Mouse (Mus musculus) T-helper 1 cell (primary cell): Measurements from ENCODE around the gene Srek1.

Source experiments
- in situ Hi-C: fragments of 300-600 bp; cut with MboI, MseI; formaldehyde crosslinking; loops from one replicate; pipeline ENCODE4 v1.15.1; 2025; ENCODE audit warnings: high pct_unique_total_duplicates

Srek1 gene

GRCm38 (mm10) chr13:103726872-103727271 lies 47.5 kb downstream of the Srek1 start:
- in situ Hi-C loops: no loop called here

- in situ Hi-C loops: no loop called here
These were observed 62.9 kb downstream of the Srek1 start for GRCm38 (mm10) chr13:103711406-103712025.

DNA sequence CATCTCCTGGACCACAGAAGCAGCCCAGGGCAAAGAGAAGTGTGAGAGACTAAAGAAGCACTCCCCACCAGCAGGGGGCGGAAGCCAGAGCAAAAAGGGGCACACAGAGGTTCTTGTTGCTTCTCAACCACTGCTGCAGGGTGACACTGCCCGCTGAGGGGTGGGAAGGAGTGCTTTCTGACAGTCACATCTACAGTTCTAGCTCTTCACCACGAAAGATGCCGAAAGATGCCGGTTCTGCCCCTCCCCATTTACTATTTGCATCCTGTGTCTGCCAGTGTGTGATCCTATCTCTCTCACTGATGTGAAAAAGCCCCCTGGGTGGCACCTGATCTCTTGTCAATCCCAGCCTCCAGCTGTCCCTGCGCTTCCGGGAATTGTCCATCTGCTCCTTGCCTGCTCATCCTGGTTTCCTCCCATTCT lies 64.0 kb downstream of the Srek1 start:
- in situ Hi-C loops: no loop called here

DNA sequence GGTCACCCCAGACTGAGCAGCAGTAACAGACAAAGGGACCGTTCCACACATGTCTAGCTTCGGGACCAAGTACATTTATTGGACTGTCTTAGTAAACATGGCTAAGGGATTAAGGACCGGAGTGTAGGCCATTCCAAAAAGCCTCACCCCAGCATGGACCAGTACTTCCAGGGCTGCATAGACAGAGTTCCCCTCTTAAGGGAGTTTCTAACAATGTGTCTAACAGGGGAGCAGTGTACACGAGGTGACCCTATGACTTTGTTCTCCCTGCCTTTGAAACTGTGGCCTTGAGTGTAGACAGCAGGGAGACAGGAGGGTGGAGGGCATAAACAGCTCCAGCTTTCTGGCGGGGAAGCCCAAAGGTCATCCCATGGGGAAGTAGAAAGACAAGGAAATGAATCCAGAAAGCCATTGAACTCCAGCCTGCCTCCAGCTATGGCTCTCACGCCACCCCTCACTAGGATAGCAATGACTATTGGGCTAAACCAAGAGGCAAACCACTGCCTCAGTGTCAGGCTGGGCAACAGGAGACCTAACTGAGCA lies 68.9 kb downstream of the Srek1 start:
- in situ Hi-C loops: no loop called here

DNA sequence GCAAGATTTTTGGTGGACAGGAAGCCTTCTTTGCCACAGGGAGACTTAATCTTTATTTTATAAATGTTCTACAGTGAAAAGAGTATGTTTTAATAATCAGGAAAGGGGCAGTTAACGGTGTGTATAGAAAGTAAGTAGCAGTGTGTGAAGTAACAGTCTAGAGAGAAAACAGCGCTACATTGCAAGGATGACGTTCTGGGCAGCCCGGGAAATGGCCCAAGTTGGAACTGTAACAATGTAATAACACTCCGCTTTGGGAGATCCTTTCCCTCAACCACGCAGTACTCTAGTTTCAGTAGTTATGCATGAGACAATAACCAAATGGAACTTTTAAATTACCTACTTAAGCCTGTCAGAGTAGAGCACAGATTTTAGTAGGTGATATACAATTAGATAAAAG lies 70.6 kb downstream of the Srek1 start:
- in situ Hi-C loops: loop anchor here (5.0 kb wide), 1 partner anchor 73 kb away; no protein-coding TSS in a partner anchor

DNA sequence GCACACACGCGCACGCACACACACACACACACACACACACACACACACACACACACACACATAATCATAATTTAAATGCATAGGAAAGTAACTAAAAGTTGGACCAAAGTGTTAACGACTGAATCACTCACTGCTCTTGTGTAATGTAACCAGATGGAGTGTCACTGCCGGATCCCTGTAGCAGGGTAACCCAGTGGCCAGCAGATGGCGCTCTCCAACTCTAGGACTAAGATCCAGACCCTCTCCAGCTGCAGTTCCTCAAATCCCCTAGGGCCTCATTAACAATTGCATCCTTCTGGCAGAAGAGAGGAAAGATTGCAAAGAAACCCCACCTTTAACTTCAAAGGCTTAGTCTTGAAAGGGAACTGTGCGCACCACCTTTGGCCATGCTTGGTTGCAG lies 71.0 kb downstream of the Srek1 start:
- in situ Hi-C loops: loop anchor here (5.0 kb wide), 1 partner anchor 74 kb away; no protein-coding TSS in a partner anchor

GRCm38 (mm10) chr13:103702266-103702665 lies 72.1 kb downstream of the Srek1 start:
- in situ Hi-C loops: loop anchor here (5.0 kb wide), 1 partner anchor 75 kb away; no protein-coding TSS in a partner anchor

GRCm38 (mm10) chr13:103700752-103701151 lies 73.7 kb downstream of the Srek1 start:
- in situ Hi-C loops: loop anchor here (5.0 kb wide), 1 partner anchor 77 kb away; no protein-coding TSS in a partner anchor

- in situ Hi-C loops: no loop called here
These were observed 76.4 kb downstream of the Srek1 start for GRCm38 (mm10) chr13:103697993-103698392.

DNA sequence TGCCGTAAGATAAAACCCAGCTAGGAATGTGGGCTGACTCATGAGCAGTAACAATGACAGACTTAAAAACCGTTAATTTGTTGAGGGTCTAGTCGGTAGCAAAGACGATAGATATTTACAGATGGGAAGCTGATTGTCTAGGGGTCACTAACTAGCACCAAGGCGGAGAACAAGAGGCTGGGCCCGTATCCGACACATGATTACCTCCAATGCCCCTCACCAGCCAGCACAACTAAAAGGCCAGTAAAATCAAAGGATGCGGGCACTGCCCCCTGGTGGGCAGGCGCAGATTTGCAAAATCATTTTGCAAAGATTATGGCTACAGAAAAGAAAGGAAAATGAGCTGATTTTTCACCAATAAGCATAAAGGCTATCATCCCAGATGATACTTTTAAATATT lies 78.2 kb downstream of the Srek1 start:
- in situ Hi-C loops: no loop called here

GRCm38 (mm10) chr13:103695456-103695855 lies 79.0 kb downstream of the Srek1 start:
- in situ Hi-C loops: no loop called here
